Mouse (Mus musculus) cerebral cortex, adult 2 months (tissue): ENCODE measurements around the gene Gm4836.

Source experiments
- WGBS: fragments of 180-500 bp; shearing (Covaris S2); methylation state at CpG from one replicate; pipeline ENCODE4 v1.1.7; 2018; 5-methylcytosine and 5-hydroxymethylcytosine counted together

The Gm4836 gene

GRCm38 (mm10) chrX:28293532-28293931 lies at the start of gene Gm4836:
TSS of gene Gm4836 (minus strand) at chrX:28293632.
- WGBS: no CpG with 5 or more reads among the region's 6 CpGs
